8 mouse cellular contexts compared by ENCODE assay signal in the genomic region with DNA sequence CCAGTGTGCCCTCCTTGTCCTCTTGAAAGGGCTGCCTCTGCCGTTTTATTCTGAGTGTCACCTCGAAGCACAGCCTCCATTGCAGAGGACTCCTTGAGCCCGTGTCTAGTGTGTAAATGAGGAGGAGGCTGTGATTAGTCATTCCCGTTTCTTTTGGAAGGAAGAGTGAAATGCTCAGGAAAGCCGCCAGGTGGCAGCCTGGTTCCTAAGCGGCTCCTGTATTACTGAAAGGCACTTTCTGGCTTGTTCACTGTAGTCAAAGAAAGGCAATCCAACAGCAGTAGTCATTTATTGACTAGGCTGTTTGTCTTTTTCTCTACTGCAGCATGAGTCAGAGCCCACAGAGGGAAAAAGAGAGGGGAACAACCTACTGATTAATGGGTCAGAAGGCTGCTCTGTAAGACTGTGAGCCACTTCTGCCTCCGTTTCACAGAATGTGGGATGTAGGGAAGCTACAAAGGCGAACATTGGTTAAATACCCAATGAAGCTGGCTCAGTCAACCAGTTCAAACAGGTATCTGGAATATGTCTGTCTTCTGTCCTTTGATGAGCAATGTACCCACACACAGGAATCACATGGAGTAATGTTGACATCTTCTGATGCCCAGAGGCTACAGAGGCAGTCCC.
A peak's percentile ranks its signal among the peaks of the same experiment; 100 is the strongest.
DNase-seq lines count a peak whose midpoint lies in the region; ATAC-seq and TF ChIP-seq lines count a peak whose summit lies in the region.

No protein-coding gene starts in this region.

- peak overlapping the region; percentile 45 for H3K4me2 ChIP-seq in embryonic facial prominence, embryonic 15.5 days (replicated peaks)
- peak overlapping the region; percentile 45 for H3K4me2 ChIP-seq in limb, embryonic 12.5 days
- peak overlapping the region; percentile 49 for H3K4me2 ChIP-seq in midbrain, embryonic 13.5 days (replicated peaks)

- H3K9me3 ChIP-seq in embryonic facial prominence, embryonic 15.5 days (replicated peaks) = no peaks in the 10 kb centered on the region
- H3K9me3 ChIP-seq in limb, embryonic 12.5 days = no peaks in the 10 kb centered on the region
- H3K9me3 ChIP-seq in midbrain, embryonic 13.5 days = no peaks in the 10 kb centered on the region

- peaks cover 5% of the 10 kb centered on the region; the same call in 1 of the 2 replicates for H3K27me3 ChIP-seq in embryonic facial prominence, embryonic 15.5 days
- no peaks in the 10 kb centered on the region for H3K27me3 ChIP-seq in limb, embryonic 12.5 days
- H3K27me3 ChIP-seq in midbrain, embryonic 13.5 days = no peaks in the 10 kb centered on the region

- no peak overlapping the region for H3K27ac ChIP-seq in bone marrow, adult 2 months (ENCODE audit: control insufficient read depth, insufficient read depth, low read depth, low read length, poor library complexity)
- no peak overlapping the region for H3K27ac ChIP-seq in embryonic facial prominence, embryonic 15.5 days (replicated peaks)
- no peak overlapping the region for H3K27ac ChIP-seq in limb, embryonic 12.5 days
- peak overlapping the region; percentile 22; the same call in 1 of the 2 replicates for H3K27ac ChIP-seq in midbrain, embryonic 13.5 days

- ATAC-seq in embryonic facial prominence, embryonic 15.5 days (ENCODE audit: insufficient number of reproducible peaks, low FRiP score, low TSS enrichment, low read depth) = peak; percentile 67
- peak; percentile 66; the same call in 1 of the 2 replicates for ATAC-seq in limb, embryonic 12.5 days (ENCODE audit: insufficient number of reproducible peaks, insufficient read depth, low FRiP score, low TSS enrichment, low read depth)
- ATAC-seq in midbrain, embryonic 13.5 days = peak; percentile 81

- WGBS in bone marrow, adult 2 months = 21% methylated on average over 8 of the region's 8 CpGs
- WGBS in embryonic facial prominence, embryonic 15.5 days = 20% methylated on average over 8 of the region's 8 CpGs
- WGBS in limb, embryonic 12.5 days = 23% methylated on average over 8 of the region's 8 CpGs
- 20% methylated on average over 8 of the region's 8 CpGs for WGBS in midbrain, embryonic 13.5 days

- H3K4me3 ChIP-seq in bone marrow, adult 2 months (replicated peaks; ENCODE audit: control insufficient read depth, low read depth, low read length) = no peak overlapping the region
- peak overlapping the region; percentile 20; the same call in 1 of the 2 replicates for H3K4me3 ChIP-seq in embryonic facial prominence, embryonic 15.5 days (replicated peaks)
- no peak overlapping the region for H3K4me3 ChIP-seq in limb, embryonic 12.5 days (replicated peaks)
- H3K4me3 ChIP-seq in midbrain, embryonic 13.5 days (replicated peaks) = peak overlapping the region; percentile 24; the same call in 1 of the 2 replicates

- no peak overlapping the region for H3K9ac ChIP-seq in embryonic facial prominence, embryonic 15.5 days
- H3K9ac ChIP-seq in limb, embryonic 12.5 days (replicated peaks) = no peak overlapping the region
- no peak overlapping the region; the same call in 1 of the 2 replicates for H3K9ac ChIP-seq in midbrain, embryonic 13.5 days (replicated peaks)

- peak; percentile 46; the same call in 1 of the 2 replicates for TF ChIP-seq CTCF in bone marrow, adult 2 months (IDR thresholded peaks at IDR 0.05; ENCODE audit: control insufficient read depth, insufficient read depth, low read length)

- TF ChIP-seq POLR2A in bone marrow, adult 2 months (IDR thresholded peaks at IDR 0.05; ENCODE audit: borderline replicate concordance, control insufficient read depth, low read depth, low read length) = no peak

- no peaks in the 10 kb centered on the region; the same call in none of the 2 replicates for H3K4me1 ChIP-seq in bone marrow, adult 2 months (ENCODE audit: control insufficient read depth, insufficient read depth, low read length)
- H3K4me1 ChIP-seq in embryonic facial prominence, embryonic 15.5 days = peaks cover 12% of the 10 kb centered on the region
- 0 out of 2 replicates have a peak, but pooled peaks cover 10% of the 10 kb centered on the region for H3K4me1 ChIP-seq in limb, embryonic 12.5 days (replicated peaks)
- peaks cover 11% of the 10 kb centered on the region; the same call in 1 of the 2 replicates for H3K4me1 ChIP-seq in midbrain, embryonic 13.5 days (replicated peaks)

- DNase-seq in 3T3-L1 (ENCODE audit: low read depth, low spot score) = peak; percentile 92
- peak; percentile 48 to 73 for DNase-seq in heart, adult 9 months (ENCODE audit: low spot score in 2 of 2)
- DNase-seq in kidney, adult 9 months = peak; percentile 85
- peak; percentile 13 to 43 for DNase-seq in spleen, adult 18-20 months

- H3K36me3 ChIP-seq in embryonic facial prominence, embryonic 15.5 days = no peaks in the 10 kb centered on the region
- H3K36me3 ChIP-seq in limb, embryonic 12.5 days = no peaks in the 10 kb centered on the region
- H3K36me3 ChIP-seq in midbrain, embryonic 13.5 days = no peaks in the 10 kb centered on the region

Comparison
In these comparisons a context has a peak if more than half of its experiments do, and no peak if none do; other contexts are left out.
1. DNase-seq: peak in every context shown above with its lines; median percentile 92 in 3T3-L1; 85 in kidney, adult 9 months; 60 in heart, adult 9 months; 28 in spleen, adult 18-20 months.
2. H3K4me3 ChIP-seq: peak in embryonic facial prominence, embryonic 15.5 days (single experiment) and midbrain, embryonic 13.5 days (single experiment); none in bone marrow, adult 2 months (single experiment) and limb, embryonic 12.5 days (single experiment).
3. Peak in every context shown above with its lines, with median percentiles within 50 percentile points of each other: ATAC-seq and H3K4me2 ChIP-seq.